Mouse (Mus musculus) heart, embryonic 10.5 days (tissue): ENCODE results near the gene Naxd. TPM values are rescaled to one million over a fixed set of nuclear protein-coding genes. Genes with fewer than 3 reads are reported as not detected.
A peak's percentile ranks its signal among the peaks of the same experiment; 100 is the strongest.
"Not testable (repeated sequence)": the region's sequence is repeated elsewhere in the genome, so short reads cannot be mapped to it uniquely, and the experiment has no call there.

Source experiments
- DNase-seq: peaks from one replicate; pipeline ENCODE4 v3.0.0-alpha.2; 2017; ENCODE audit warnings: low spot score
- H3K27ac ChIP-seq: fragments of 300-500 bp; sonication (generic); 2 replicates; pipeline ENCODE4 v1.5.1; 2016; ENCODE audit warnings: mild to moderate bottlenecking
- H3K27me3 ChIP-seq: fragments of 300-500 bp; sonication (generic); 2 replicates; pipeline ENCODE4 v1.6.1; 2016; ENCODE audit warnings: mild to moderate bottlenecking; ENCODE audit not compliant: poor library complexity, insufficient read depth, severe bottlenecking
- H3K36me3 ChIP-seq: fragments of 300-500 bp; sonication (generic); 2 replicates; pipeline ENCODE4 v1.6.1; 2016; ENCODE audit warnings: mild to moderate bottlenecking, moderate library complexity
- H3K4me1 ChIP-seq: fragments of 300-500 bp; sonication (generic); 2 replicates; pipeline ENCODE4 v1.6.1; 2016; ENCODE audit warnings: mild to moderate bottlenecking
- H3K4me3 ChIP-seq: fragments of 300-500 bp; sonication (generic); 2 replicates; pipeline ENCODE4 v1.5.1; 2016; ENCODE audit warnings: mild to moderate bottlenecking, moderate library complexity
- H3K9me3 ChIP-seq: fragments of 300-500 bp; sonication (generic); 2 replicates; pipeline ENCODE4 v1.6.1; 2016; ENCODE audit warnings: mild to moderate bottlenecking, moderate library complexity
- WGBS: fragments of 180-500 bp; shearing (Covaris S2); methylation state at CpG from one replicate; pipeline ENCODE4 v1.1.7; 2016; 5-methylcytosine and 5-hydroxymethylcytosine counted together
- polyA plus RNA-seq: library from polyadenylated mRNA; unstranded; fragments of >200 nt; fragmentation: Nextera tagmentation; extraction: Ambion mirVana; gene quantifications from 2 replicates; pipeline ENCODE4 v1.2.1, GENCODE M21; 2016

The Naxd gene
- polyA plus RNA-seq, 1 experiment from 2014 or later, result 92.1 TPM

- peaks cover 83% of the 10 kb centered on the region for H3K4me1 ChIP-seq
Measured at GRCm38 (mm10) chr8:11476338-11477177, 20.7 kb upstream of the Naxd start.

DNA sequence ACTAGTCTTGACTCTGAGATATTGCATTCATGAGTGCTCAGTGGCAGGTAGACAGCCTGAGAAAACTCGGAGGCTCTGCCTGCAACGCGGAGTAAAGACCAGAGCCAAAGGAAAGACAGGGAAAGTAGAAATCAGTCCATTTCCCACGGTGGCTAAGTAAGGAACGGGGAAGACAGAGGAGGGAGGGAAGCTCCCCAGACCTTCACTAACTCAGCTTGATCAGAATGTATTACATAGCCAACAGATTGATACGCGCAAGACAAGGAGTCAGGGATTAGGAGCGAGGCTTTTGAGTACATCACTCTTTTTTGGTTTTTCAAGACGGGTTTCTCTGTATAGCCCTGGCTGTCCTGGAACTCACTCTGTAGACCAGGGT lies 20.1 kb upstream of the Naxd start:
- H3K27me3 ChIP-seq, result peaks cover 75% of the 10 kb centered on the region
- no peak for DNase-seq
- peak overlapping the region; percentile 81 for H3K27ac ChIP-seq
- H3K4me1 ChIP-seq, result peaks cover 87% of the 10 kb centered on the region
- H3K9me3 ChIP-seq, result no peaks in the 10 kb centered on the region
- WGBS, result 2% methylated on average over 9 of the region's 9 CpGs
- no peaks in the 10 kb centered on the region for H3K36me3 ChIP-seq
- peak overlapping the region; percentile 71 for H3K4me3 ChIP-seq

More at GRCm38 (mm10) chr8:11476338-11477177, 20.7 kb upstream of the Naxd start:
- no peak for DNase-seq
- H3K36me3 ChIP-seq, result no peaks in the 10 kb centered on the region
- 7% methylated on average over 24 of the region's 24 CpGs for WGBS
- peak overlapping the region; percentile 71 for H3K4me3 ChIP-seq
- no peaks in the 10 kb centered on the region for H3K9me3 ChIP-seq
- H3K27me3 ChIP-seq, result peaks cover 69% of the 10 kb centered on the region
- H3K27ac ChIP-seq, result peak overlapping the region; percentile 81

DNA sequence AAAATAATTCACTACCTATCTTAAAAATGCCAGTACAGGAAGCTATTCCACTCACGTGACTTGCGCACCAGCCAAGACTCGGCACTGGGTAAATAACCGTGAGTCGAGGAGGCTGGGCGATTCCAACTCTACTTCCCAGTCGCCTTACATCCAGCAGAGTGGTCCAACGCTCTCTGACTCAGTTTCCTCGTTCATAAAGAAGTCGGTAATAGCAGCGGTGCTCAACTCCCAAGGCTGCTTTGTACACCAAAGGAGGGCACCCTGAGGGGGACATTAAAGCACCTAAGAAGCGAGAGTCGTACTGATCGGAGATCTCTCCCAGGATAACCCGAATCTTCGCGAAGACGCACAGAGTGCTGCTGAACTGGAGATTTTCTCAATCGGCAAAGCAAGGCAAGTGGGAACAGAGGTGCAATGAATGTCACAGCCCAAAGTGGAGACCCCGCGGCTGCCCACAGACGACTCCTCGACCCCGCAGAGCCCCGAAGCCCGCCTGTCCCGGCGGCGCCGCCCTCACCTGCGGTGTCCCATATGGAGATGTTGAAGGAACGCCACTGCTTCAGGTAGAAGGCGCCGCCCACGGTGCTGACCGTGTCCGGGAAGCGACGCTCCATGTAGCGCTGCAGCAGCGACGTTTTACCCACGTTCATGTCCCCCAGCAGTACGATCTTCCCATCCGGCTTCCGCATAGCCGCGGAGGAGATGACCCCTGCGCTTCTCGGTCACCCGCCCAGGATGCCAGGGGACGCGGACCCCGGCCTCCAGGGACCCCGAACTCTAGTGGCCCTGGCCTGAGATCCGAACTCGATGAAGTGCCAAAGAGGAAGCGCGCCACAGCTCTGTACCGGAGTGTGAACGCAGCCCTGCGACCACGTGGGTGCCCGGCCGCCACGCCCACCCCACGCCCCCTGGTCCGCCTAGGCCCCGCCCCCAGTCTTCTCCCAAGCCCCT lies 19.2 kb upstream of the Naxd start, which contains the start of gene Rab20:
Gene Rab20 (minus strand): TSS at position 900 of the 951 bp plus-strand sequence.
- peak within 1 kb of the TSS; percentile 81 for H3K27ac ChIP-seq
- H3K4me1 ChIP-seq, result peaks cover 84% of the 10 kb centered on the region
- no peaks in the 10 kb centered on the region for H3K36me3 ChIP-seq
- H3K4me3 ChIP-seq, result peak within 1 kb of the TSS; percentile 71
- peaks cover 82% of the 10 kb centered on the region for H3K27me3 ChIP-seq
- no peaks in the 10 kb centered on the region for H3K9me3 ChIP-seq
- under 1% methylated on average over 68 of the region's 69 CpGs for WGBS
- DNase-seq, result peak; percentile 86

DNA sequence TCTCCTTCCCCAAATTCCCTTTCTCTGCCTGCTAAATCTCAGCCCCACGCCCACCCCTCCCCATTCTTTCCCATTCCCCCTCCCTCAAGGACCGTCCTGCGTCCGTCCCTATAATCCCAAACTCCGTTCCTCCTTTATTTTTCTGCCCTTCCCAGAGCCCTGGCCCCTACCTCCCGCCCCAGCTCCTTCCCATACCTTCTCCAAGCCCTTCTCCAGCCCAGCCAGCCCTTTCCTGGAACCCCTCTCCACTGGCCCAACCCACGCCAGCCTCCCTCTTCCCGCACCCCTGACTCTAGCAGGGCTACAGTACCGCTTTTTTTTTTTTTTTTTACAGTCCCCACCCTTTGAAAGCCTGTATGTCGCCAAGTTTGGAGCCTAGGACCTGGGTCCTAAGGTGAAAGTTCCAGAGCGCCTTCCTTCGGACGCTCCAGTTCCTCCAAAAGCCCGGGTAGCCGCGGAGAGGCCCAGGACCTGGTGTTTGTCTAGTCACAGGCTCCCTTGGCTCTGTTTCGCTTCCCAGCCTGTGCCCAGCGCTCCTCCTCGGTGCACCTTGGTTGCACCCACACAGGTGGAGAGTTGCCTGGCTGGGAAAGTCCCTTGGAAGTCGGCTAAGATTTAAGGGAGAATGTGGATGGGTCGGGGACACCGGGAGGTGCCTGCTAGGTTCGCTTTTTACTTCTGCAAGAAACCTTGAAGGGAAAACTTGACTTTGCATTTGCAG lies 18.3 kb upstream of the Naxd start:
- WGBS, result 2% methylated on average over 22 of the region's 23 CpGs
- peaks cover 75% of the 10 kb centered on the region for H3K4me1 ChIP-seq
- peak overlapping the region; percentile 71 for H3K4me3 ChIP-seq
- H3K9me3 ChIP-seq, result no peaks in the 10 kb centered on the region
- no peak for DNase-seq
- peaks cover 82% of the 10 kb centered on the region for H3K27me3 ChIP-seq
- peak overlapping the region; percentile 81 for H3K27ac ChIP-seq
- H3K36me3 ChIP-seq, result no peaks in the 10 kb centered on the region

GRCm38 (mm10) chr8:11479591-11479990 lies 17.7 kb upstream of the Naxd start:
- no peak for DNase-seq
- Histone ChIP-seq H3K4me1 (peaks cover 69% of the 10 kb centered on the region), H3K27ac (peak overlapping the region; percentile 81), H3K4me3 (peak overlapping the region; percentile 71), H3K36me3 (no peaks in the 10 kb centered on the region), H3K27me3 (peaks cover 76% of the 10 kb centered on the region), H3K9me3 (no peaks in the 10 kb centered on the region)
- WGBS, result 8% methylated on average over 14 of the region's 14 CpGs

DNA sequence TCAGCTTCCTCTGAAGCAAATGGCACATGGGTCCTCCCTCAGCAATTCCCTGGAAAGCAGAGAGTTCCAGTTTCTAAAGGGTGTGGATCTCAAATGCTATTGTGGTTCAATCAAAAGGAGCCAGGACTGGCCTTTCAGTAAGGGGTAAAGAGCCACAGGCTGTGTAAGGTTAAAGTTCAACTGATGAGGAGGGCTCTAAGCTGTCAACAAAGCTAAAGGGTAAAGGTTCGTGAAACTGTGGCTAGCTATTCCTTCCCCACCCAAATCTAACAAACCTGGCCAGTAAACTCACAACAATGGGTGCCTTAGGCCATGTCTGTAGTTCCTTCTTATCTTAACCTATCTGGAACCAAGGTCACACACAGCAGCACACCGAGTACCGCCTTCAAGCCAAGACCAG lies 15.4 kb upstream of the Naxd start:
- Histone ChIP-seq H3K4me1 (peaks cover 46% of the 10 kb centered on the region), H3K27me3 (peaks cover 53% of the 10 kb centered on the region)

DNA sequence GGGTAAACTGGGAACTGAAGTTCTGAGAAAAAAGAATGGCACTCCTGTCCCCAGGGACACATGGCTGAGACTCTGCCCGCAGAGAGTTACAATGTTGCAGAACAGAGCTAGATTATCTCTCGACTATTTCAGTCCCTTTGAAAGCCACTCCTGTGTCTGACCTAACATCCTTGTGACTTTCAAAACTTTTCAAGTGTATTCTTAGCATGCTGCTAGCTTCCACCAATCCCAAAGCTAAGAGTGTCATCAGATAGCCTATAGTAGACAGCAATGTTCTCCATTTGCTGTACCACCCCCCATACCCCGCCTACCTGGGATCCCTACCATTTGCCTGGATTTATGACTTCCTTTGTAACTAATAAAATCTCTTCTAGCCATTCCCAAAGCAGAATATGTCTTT lies 14.8 kb upstream of the Naxd start:
- H3K27ac ChIP-seq, result peak overlapping the region; percentile 79; the same call in 1 of the 2 replicates
- H3K4me3 ChIP-seq, result no peak overlapping the region
- H3K9me3 ChIP-seq, result no peaks in the 10 kb centered on the region
- peaks cover 41% of the 10 kb centered on the region for H3K4me1 ChIP-seq
- no peak for DNase-seq
- peaks cover 49% of the 10 kb centered on the region for H3K27me3 ChIP-seq
- H3K36me3 ChIP-seq, result no peaks in the 10 kb centered on the region
- WGBS, result 42% methylated on average over 3 of the region's 3 CpGs

More for the DNA sequence above, 15.4 kb upstream of the Naxd start:
- Histone ChIP-seq H3K4me3 (no peak overlapping the region), H3K27ac (peak overlapping the region; percentile 79; the same call in 1 of the 2 replicates), H3K36me3 (no peaks in the 10 kb centered on the region), H3K9me3 (no peaks in the 10 kb centered on the region)
- 73% methylated on average over 3 of the region's 3 CpGs for WGBS
- DNase-seq, result no peak

GRCm38 (mm10) chr8:11486142-11486541 lies 11.2 kb upstream of the Naxd start:
- Histone ChIP-seq H3K27me3 (peaks cover 46% of the 10 kb centered on the region), H3K9me3 (no peaks in the 10 kb centered on the region), H3K4me3 (no peak overlapping the region), H3K27ac (no peak overlapping the region), H3K4me1 (peaks cover 14% of the 10 kb centered on the region; the same call in 1 of the 2 replicates), H3K36me3 (no peaks in the 10 kb centered on the region)
- DNase-seq, result peak; percentile 86
- WGBS, result 20% methylated on average over 7 of the region's 7 CpGs

DNA sequence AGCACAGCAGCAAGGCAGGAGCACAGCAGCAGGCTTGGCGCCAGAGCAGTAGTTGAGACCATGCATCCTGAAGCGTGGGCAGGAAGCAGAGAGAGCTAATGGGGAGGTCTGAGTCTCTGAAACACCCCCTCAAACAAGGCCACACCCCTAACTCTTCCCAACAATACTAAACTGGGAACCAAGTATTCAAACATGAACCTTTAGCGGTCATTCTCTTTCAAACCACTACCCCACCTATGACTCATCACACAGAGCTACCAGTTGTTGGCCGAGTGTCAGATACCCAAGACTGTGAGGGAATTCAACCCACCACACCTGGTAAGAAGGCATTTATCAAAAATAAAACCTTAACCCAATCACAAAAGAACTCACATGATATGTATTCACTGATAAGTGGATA lies 10.1 kb upstream of the Naxd start:
- WGBS, result 67% methylated on average over 4 of the region's 4 CpGs
- H3K27me3 ChIP-seq, result peaks cover 42% of the 10 kb centered on the region
- DNase-seq, result no peak
- H3K4me1 ChIP-seq, result peaks cover 6% of the 10 kb centered on the region; the same call in 1 of the 2 replicates
- H3K36me3 ChIP-seq, result no peaks in the 10 kb centered on the region
- no peak overlapping the region for H3K4me3 ChIP-seq
- no peak overlapping the region for H3K27ac ChIP-seq
- H3K9me3 ChIP-seq, result no peaks in the 10 kb centered on the region

DNA sequence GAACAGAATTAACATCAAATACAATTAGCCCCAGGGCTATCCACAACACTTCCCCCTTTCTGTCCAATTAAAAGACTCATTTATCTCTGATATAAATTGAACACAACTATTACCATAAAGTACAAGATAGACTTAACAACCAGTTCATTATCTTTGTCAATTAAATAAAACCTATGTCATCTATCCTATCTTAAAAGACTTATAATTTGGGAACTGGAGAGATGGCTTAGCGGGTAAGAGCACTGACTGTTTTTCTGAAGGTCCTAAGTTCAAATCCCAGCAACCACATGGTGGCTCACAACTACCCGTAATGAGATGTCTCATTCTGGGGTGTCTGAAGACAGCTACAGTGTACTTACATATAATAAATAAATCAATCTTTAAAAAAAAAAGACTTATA lies 5.0 kb upstream of the Naxd start:
- not testable (repeated sequence) for H3K4me1 ChIP-seq, DNase-seq, H3K27ac ChIP-seq, H3K36me3 ChIP-seq, H3K4me3 ChIP-seq, H3K9me3 ChIP-seq
- peaks cover 35% of the 10 kb centered on the region for H3K27me3 ChIP-seq
- 82% methylated on average over 2 of the region's 2 CpGs for WGBS

DNA sequence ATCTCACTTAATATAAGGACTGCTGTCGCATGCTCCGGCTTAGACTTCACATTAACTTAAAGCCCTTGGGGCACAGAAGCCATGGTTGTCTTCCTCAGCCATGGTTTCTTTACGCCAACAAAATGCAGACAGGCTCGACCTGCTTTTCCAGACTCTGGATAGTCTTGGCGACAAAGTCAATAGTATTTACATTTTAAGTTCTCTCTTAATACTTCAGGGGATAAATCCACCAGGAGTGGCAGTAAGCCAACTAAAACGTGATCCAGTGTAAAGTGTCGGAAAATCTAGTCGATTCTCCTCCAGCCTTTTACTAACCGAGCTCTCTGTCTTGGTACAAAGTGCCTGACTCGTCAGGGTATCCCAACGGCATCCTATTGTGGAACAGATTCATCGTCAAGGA lies 975 bp downstream of the Naxd start:
- Histone ChIP-seq H3K27ac (no peak overlapping the region; the same call in 1 of the 2 replicates), H3K4me3 (peak overlapping the region; percentile 98), H3K4me1 (peaks cover 26% of the 10 kb centered on the region), H3K9me3 (no peaks in the 10 kb centered on the region), H3K36me3 (peaks cover 16% of the 10 kb centered on the region), H3K27me3 (peaks cover 6% of the 10 kb centered on the region; the same call in 1 of the 2 replicates)
- no peak for DNase-seq
- WGBS, result 65% methylated on average over 12 of the region's 12 CpGs

GRCm38 (mm10) chr8:11498786-11499485 lies 1.6 kb downstream of the Naxd start:
- 0 out of 2 replicates have a peak overlapping the region, but pooled peaks have one; percentile 98 for H3K4me3 ChIP-seq
- no peak for DNase-seq
- no peak overlapping the region for H3K27ac ChIP-seq
- H3K9me3 ChIP-seq, result no peaks in the 10 kb centered on the region
- peaks cover 26% of the 10 kb centered on the region for H3K4me1 ChIP-seq
- peaks cover 6% of the 10 kb centered on the region; the same call in 1 of the 2 replicates for H3K27me3 ChIP-seq
- 82% methylated on average over 4 of the region's 4 CpGs for WGBS
- peaks cover 23% of the 10 kb centered on the region for H3K36me3 ChIP-seq
